Mouse (Mus musculus) CD8-positive naive resting alpha-beta T cell, adult 57 days (primary cell): Measurements from ENCODE around the gene Kcnj8. TPM values are rescaled to one million over a fixed set of nuclear protein-coding genes. Genes with fewer than 3 reads are reported as not detected.

Experiments used
- total RNA-seq: library from RNA; stranded (reverse); gene quantifications from one replicate; pipeline ENCODE4 v1.2.4, GENCODE M21; 2023

Gene Kcnj8
- not detected for total RNA-seq

GRCm38 (mm10) chr6:142571055-142571618 lies at the start of gene Kcnj8:
TSS of gene Kcnj8 (minus strand) at chr6:142571614.

Other genes with a start within 250 kb of the Kcnj8 start
- not detected for gene Slco1a5, start 248.6 kb downstream of the Kcnj8 start, total RNA-seq
- gene Pyroxd1, start 226.0 kb downstream of the Kcnj8 start, total RNA-seq, result 20.8 TPM
- 27.3 TPM for gene Recql, start 184.5 kb downstream of the Kcnj8 start, total RNA-seq
- 21.9 TPM for gene Golt1b, start 184.4 kb downstream of the Kcnj8 start, total RNA-seq
- gene Spx, start 158.2 kb downstream of the Kcnj8 start, total RNA-seq, result 0.95 TPM
- gene Gys2, start 98.5 kb downstream of the Kcnj8 start, total RNA-seq, result not detected
- 20.5 TPM for gene Ldhb, start 63.7 kb downstream of the Kcnj8 start, total RNA-seq
- gene Abcc9, start 130.7 kb upstream of the Kcnj8 start, total RNA-seq, result not detected
- gene Cmas, start 185.1 kb upstream of the Kcnj8 start, total RNA-seq, result 61.6 TPM
- 0.24 TPM for gene Sult6b2, start 232.9 kb upstream of the Kcnj8 start, total RNA-seq